Mouse (Mus musculus) heart, postnatal 0 days (tissue): ENCODE measurements around the gene Hoxc9.

Source experiments
- CTCF ChIP-seq: IDR thresholded peaks from 2 replicates; pipeline ENCODE4 v1.5.1; 2016; ENCODE audit warnings: antibody characterized with exemption, control low read depth, low read depth
- EP300 ChIP-seq: IDR thresholded peaks from 2 replicates; pipeline ENCODE4 v1.6.1; 2016; ENCODE audit warnings: antibody characterized with exemption, low read depth

DNA sequence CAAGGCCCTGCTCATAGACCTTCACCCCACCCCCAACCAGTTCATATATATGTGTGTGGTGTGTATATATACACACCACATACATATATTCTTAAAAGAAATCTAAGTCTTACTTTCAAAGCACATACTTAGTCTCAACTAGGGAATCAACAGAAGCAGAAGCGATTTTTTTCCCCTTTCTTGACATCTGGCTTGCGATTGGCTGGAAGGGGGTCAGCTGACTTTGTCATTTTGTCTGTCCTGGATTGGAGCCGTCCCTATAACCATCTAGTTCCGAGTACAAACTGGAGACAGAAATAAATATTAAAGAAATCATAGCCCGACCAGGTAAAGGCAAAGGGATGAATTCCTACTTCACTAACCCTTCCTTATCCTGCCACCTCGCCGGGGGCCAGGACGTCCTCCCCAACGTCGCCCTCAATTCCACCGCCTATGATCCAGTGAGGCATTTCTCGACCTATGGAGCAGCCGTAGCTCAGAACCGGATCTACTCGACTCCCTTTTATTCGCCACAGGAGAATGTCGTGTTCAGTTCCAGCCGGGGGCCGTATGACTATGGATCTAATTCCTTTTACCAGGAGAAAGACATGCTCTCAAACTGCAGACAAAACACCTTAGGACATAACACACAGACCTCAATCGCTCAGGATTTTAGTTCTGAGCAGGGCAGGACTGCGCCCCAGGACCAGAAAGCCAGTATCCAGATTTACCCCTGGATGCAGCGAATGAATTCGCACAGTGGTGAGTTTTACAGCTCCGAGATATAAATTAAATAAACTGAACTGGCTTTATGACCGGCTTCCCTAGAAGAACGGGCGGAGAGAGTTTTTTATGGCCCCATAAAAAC is 33.2 kb downstream of the Hoxc9 start:
- no peak for TF ChIP-seq CTCF
- TF ChIP-seq EP300 = no peak
